Mouse (Mus musculus) CH12.LX (cell line): ENCODE measurements around the gene P3h3. TPM values are rescaled to one million over a fixed set of nuclear protein-coding genes. Genes with fewer than 3 reads are reported as not detected.

Source experiments
- DNase-seq: peaks from one replicate; pipeline ENCODE4 v3.0.0-alpha.2; 2013; ENCODE audit errors: extremely low read depth
- H3K27ac ChIP-seq: 2 replicates; pipeline ENCODE4 v1.5.1; 2012; ENCODE audit warnings: low read depth, mild to moderate bottlenecking, control low read depth, moderate library complexity; ENCODE audit not compliant: insufficient read depth
- H3K27me3 ChIP-seq: replicated peaks from 2 replicates; pipeline ENCODE3; 2012; ENCODE audit warnings: inconsistent platforms
- H3K36me3 ChIP-seq, 2 experiments: replicated peaks in 1 of 2; 2 replicates each; pipeline versions ENCODE3 to v1.6.1; 2012; ENCODE audit warnings: inconsistent platforms in 1 of 2, low read length in 1 of 2, mild to moderate bottlenecking in 1 of 2, mixed read lengths in 1 of 2, moderate library complexity in 1 of 2; ENCODE audit not compliant: control insufficient read depth in 1 of 2, insufficient read depth in 1 of 2
- H3K4me1 ChIP-seq, 2 experiments: 2 replicates each; pipeline ENCODE4 v1.6.1; 2012; ENCODE audit warnings: inconsistent platforms in 1 of 2, moderate library complexity in 1 of 2; ENCODE audit not compliant: insufficient read depth in 2 of 2, control insufficient read depth in 1 of 2
- H3K4me2 ChIP-seq: 2 replicates; pipeline ENCODE4 v1.6.1; 2012; ENCODE audit warnings: low read depth, mild to moderate bottlenecking, control low read depth; ENCODE audit not compliant: poor library complexity, insufficient read depth, severe bottlenecking
- H3K4me3 ChIP-seq, 3 experiments: fragments of 150-350 bp in 1 of 3; sonication (generic) in 1 of 3; replicated peaks in 1 of 3; 2 replicates each; pipeline versions ENCODE3 to v1.5.1; 2011 to 2012; ENCODE audit warnings: low read depth in 2 of 3, low read length in 2 of 3, mild to moderate bottlenecking in 2 of 3, moderate library complexity in 2 of 3, control low read depth in 1 of 3, improper control_type of control experiment in 1 of 3, inconsistent platforms in 1 of 3, mixed read lengths in 1 of 3; ENCODE audit not compliant: poor library complexity in 1 of 3
- H3K79me2 ChIP-seq: replicated peaks from 2 replicates; pipeline ENCODE4 v1.6.1; 2012; ENCODE audit warnings: mild to moderate bottlenecking, moderate library complexity; ENCODE audit not compliant: control insufficient read depth, poor library complexity, insufficient read depth, severe bottlenecking; ENCODE audit errors: extremely low read depth
- H3K9ac ChIP-seq: 2 replicates; pipeline ENCODE4 v1.6.1; 2012; ENCODE audit warnings: low read depth, mild to moderate bottlenecking, control low read depth, moderate library complexity; ENCODE audit not compliant: insufficient read depth
- H3K9me3 ChIP-seq: replicated peaks from 2 replicates; pipeline ENCODE3; 2012; ENCODE audit warnings: low read length, inconsistent platforms, mixed read lengths
- BHLHE40 ChIP-seq: IDR thresholded peaks from 2 replicates; pipeline ENCODE4 v1.6.1; 2011; ENCODE audit warnings: mild to moderate bottlenecking, low read depth, low read length, improper control_type of control experiment
- CHD2 ChIP-seq: IDR thresholded peaks from 2 replicates; pipeline ENCODE4 v1.6.1; 2011; ENCODE audit warnings: low read length, improper control_type of control experiment
- CTCF ChIP-seq, 2 experiments: IDR thresholded peaks in 1 of 2; conservative IDR thresholded peaks in 1 of 2; 2 replicates each; pipeline ENCODE4 v1.5.1; 2011 to 2012; ENCODE audit warnings: low read depth in 2 of 2, low read length in 2 of 2, improper control_type of control experiment in 1 of 2, inconsistent platforms in 1 of 2, mild to moderate bottlenecking in 1 of 2, moderate library complexity in 1 of 2
- EP300 ChIP-seq: IDR thresholded peaks from 2 replicates; pipeline ENCODE4 v1.6.1; 2011; ENCODE audit warnings: low read length, improper control_type of control experiment
- ETS1 ChIP-seq: conservative IDR thresholded peaks from 2 replicates; pipeline ENCODE4 v1.6.1; 2012; ENCODE audit warnings: low read depth, mild to moderate bottlenecking, inconsistent platforms, low read length, improper control_type of control experiment, moderate library complexity
- GABPA ChIP-seq: IDR thresholded peaks from 2 replicates; pipeline ENCODE4 v1.6.1; 2012; ENCODE audit warnings: low read depth, low read length, improper control_type of control experiment, inconsistent platforms; ENCODE audit not compliant: insufficient replicate concordance
- IRF4 ChIP-seq: IDR thresholded peaks from 2 replicates; pipeline ENCODE4 v1.6.1; 2014; ENCODE audit warnings: low read depth, mild to moderate bottlenecking, inconsistent platforms, low read length, improper control_type of control experiment
- JUN ChIP-seq: IDR thresholded peaks from 2 replicates; pipeline ENCODE4 v1.6.1; 2011; ENCODE audit warnings: low read depth, mild to moderate bottlenecking, low read length, improper control_type of control experiment, moderate library complexity; ENCODE audit not compliant: insufficient read depth
- JUND ChIP-seq: conservative IDR thresholded peaks from 2 replicates; pipeline ENCODE4 v1.6.1; 2011; ENCODE audit warnings: low read depth, low read length, improper control_type of control experiment
- KAT2A ChIP-seq: IDR thresholded peaks from 2 replicates; pipeline ENCODE4 v1.6.1; 2012; ENCODE audit warnings: low read length, improper control_type of control experiment, inconsistent platforms; ENCODE audit not compliant: insufficient replicate concordance
- MAFK ChIP-seq: IDR thresholded peaks from 2 replicates; pipeline ENCODE4 v1.6.1; 2011; ENCODE audit warnings: low read length, improper control_type of control experiment; ENCODE audit not compliant: insufficient replicate concordance
- MAX ChIP-seq: IDR thresholded peaks from 2 replicates; pipeline ENCODE4 v1.6.1; 2011; ENCODE audit warnings: low read length, improper control_type of control experiment
- MAZ ChIP-seq: IDR thresholded peaks from 2 replicates; pipeline ENCODE4 v1.6.1; 2012; ENCODE audit warnings: low read depth, mild to moderate bottlenecking, inconsistent platforms, low read length, improper control_type of control experiment, moderate library complexity
- MEF2A ChIP-seq: IDR thresholded peaks from 2 replicates; pipeline ENCODE4 v1.6.1; 2014; ENCODE audit warnings: low read depth, mild to moderate bottlenecking, inconsistent platforms, low read length, improper control_type of control experiment, borderline replicate concordance
- MYC ChIP-seq: IDR thresholded peaks from 2 replicates; pipeline ENCODE4 v1.6.1; 2011; ENCODE audit warnings: low read depth, mild to moderate bottlenecking, improper control_type of control experiment, low read length
- NELFE ChIP-seq: IDR thresholded peaks from 2 replicates; pipeline ENCODE4 v1.6.1; 2011; ENCODE audit warnings: low read depth, low read length, improper control_type of control experiment
- PAX5 ChIP-seq: IDR thresholded peaks from 2 replicates; pipeline ENCODE4 v1.6.1; 2012; ENCODE audit warnings: low read length, inconsistent platforms, mixed read lengths
- POLR2A ChIP-seq: IDR thresholded peaks from 2 replicates; pipeline ENCODE4 v1.6.1; 2011; ENCODE audit warnings: low read depth, mild to moderate bottlenecking, improper control_type of control experiment, low read length
- POLR2AphosphoS2 ChIP-seq: IDR thresholded peaks from 2 replicates; pipeline ENCODE4 v1.6.1; 2011; ENCODE audit warnings: low read depth, low read length, improper control_type of control experiment
- RAD21 ChIP-seq: IDR thresholded peaks from 2 replicates; pipeline ENCODE4 v1.6.1; 2011; ENCODE audit warnings: low read depth, mild to moderate bottlenecking, low read length, improper control_type of control experiment, moderate library complexity
- RCOR1 ChIP-seq: conservative IDR thresholded peaks from 2 replicates; pipeline ENCODE4 v1.6.1; 2012; ENCODE audit warnings: low read depth, mild to moderate bottlenecking, inconsistent platforms, low read length, improper control_type of control experiment
- SMC3 ChIP-seq: IDR thresholded peaks from 2 replicates; pipeline ENCODE4 v1.6.1; 2011; ENCODE audit warnings: low read depth, low read length, improper control_type of control experiment
- TBP ChIP-seq: conservative IDR thresholded peaks from 2 replicates; pipeline ENCODE4 v1.6.1; 2011; ENCODE audit warnings: low read depth, low read length, improper control_type of control experiment
- UBTF ChIP-seq: IDR thresholded peaks from 2 replicates; pipeline ENCODE4 v1.6.1; 2012; ENCODE audit warnings: low read depth, mild to moderate bottlenecking, inconsistent platforms, low read length, improper control_type of control experiment, moderate library complexity
- USF1 ChIP-seq: IDR thresholded peaks from 2 replicates; pipeline ENCODE4 v1.6.1; 2014; ENCODE audit warnings: low read depth, mild to moderate bottlenecking, inconsistent platforms, low read length, improper control_type of control experiment
- USF2 ChIP-seq: conservative IDR thresholded peaks from 2 replicates; pipeline ENCODE4 v1.6.1; 2011; ENCODE audit warnings: low read depth, low read length, improper control_type of control experiment
- ZC3H11A ChIP-seq: IDR thresholded peaks from 2 replicates; pipeline ENCODE4 v1.6.1; 2012; ENCODE audit warnings: low read depth, mild to moderate bottlenecking, inconsistent platforms, low read length, improper control_type of control experiment
- ZNF384 ChIP-seq: IDR thresholded peaks from 2 replicates; pipeline ENCODE4 v1.6.1; 2012; ENCODE audit warnings: low read depth, low read length, improper control_type of control experiment, inconsistent platforms
- dilution Hi-C: fragments of 300-500 bp; cut with MboI; formaldehyde crosslinking; loops from 2 replicates; pipeline ENCODE4 v1.14.3; 2020; ENCODE audit warnings: low sequenced_read_pairs; ENCODE audit not compliant: extremely low pct_unique_long_range_greater_than_20kb, extremely low pct_ligation_motif_present
- in situ Hi-C: fragments of 300-500 bp; cut with MboI; formaldehyde crosslinking; loops from 3 replicates; pipeline ENCODE4 v1.14.3; 2019; ENCODE audit warnings: low sequenced_read_pairs, low pct_ligation_motif_present, low pct_unique_long_range_greater_than_20kb, mixed read lengths
- polyA plus RNA-seq: library from polyadenylated mRNA; unstranded; fragments of >175 nt; gene quantifications from 2 replicates; pipeline ENCODE4 v1.2.1, GENCODE M21; 2012; ENCODE audit warnings: low read depth; ENCODE audit not compliant: insufficient read length
- total RNA-seq, 2 experiments: library from RNA; depleted of rRNA; stranded (reverse); fragments of 300-350 nt in 1 of 2; fragments of >200 nt in 1 of 2; gene quantifications; 2 replicates each; pipeline ENCODE4 v1.2.3; 2012 to 2014

The P3h3 gene
- total and polyA plus RNA-seq, 3 experiments, result 0.31 to 0.34 TPM; not detected in 1

DNA sequence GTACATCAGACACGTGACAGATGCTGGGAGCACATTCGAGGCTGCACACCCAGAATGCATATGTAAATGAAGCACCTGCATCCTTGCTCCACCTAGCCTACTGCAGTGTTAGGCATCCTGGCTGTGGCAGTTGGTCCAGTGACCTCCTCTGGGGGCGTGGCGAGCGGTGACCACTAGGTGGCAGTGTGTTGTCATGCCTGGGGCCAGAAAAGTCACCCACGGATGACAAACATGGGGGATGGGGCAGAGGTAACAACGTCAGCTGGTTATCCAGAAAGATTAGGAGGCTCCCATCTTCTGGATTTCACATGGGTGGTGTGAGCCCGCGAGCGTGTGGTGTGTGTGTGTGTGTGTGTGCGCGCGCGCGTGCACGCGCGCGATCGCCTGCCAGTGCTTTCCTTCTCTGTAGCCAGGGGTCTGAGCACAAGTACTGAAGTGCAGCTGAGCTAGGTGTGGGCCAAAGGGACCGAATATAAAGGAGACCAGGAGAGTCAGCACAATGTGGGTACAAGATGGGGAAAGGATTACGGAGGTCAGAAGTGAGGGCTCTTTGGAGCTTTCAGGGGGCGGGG is 46.1 kb upstream of the P3h3 start (continued):
- TF ChIP-seq JUN, result no peak
- TF ChIP-seq JUND, result no peak
- no peak for TF ChIP-seq UBTF
- peak; percentile 25; the same call in 1 of the 2 replicates for TF ChIP-seq MYC
- no peak for TF ChIP-seq MEF2A
- no peak for TF ChIP-seq RCOR1
- no peak for TF ChIP-seq KAT2A
- no peak for TF ChIP-seq MAFK
- peak; percentile 88 for TF ChIP-seq RAD21
- no peak for TF ChIP-seq GABPA
- no peak for TF ChIP-seq ZC3H11A

DNA sequence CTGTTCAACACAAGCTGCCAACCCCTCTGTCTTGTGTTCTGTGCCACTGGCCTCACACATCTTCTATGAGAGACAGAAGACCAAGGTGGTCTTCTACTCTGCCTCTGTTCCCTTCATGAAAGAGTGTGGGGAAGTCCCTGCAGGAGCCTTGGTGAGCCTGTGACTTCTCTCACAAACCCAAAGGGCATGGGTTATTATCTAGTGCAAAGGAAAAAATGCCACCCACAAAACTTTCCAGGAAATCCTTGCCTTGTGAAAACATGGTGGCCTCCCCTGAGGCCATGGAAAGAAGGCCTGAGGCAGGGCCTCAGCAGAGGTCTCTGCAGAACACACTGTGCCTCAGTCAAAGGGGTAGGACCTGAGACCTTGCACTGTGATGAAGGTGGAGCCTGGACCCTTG is 44.3 kb upstream of the P3h3 start:
- dilution Hi-C loops (no loop called here), in situ Hi-C loops (loop anchor here (5.0 kb wide), 1 partner anchor 35 kb away; no protein-coding TSS in a partner anchor)
- peaks cover 23 to 70% of the 10 kb centered on the region in 2 experiments for H3K4me1 ChIP-seq

DNA sequence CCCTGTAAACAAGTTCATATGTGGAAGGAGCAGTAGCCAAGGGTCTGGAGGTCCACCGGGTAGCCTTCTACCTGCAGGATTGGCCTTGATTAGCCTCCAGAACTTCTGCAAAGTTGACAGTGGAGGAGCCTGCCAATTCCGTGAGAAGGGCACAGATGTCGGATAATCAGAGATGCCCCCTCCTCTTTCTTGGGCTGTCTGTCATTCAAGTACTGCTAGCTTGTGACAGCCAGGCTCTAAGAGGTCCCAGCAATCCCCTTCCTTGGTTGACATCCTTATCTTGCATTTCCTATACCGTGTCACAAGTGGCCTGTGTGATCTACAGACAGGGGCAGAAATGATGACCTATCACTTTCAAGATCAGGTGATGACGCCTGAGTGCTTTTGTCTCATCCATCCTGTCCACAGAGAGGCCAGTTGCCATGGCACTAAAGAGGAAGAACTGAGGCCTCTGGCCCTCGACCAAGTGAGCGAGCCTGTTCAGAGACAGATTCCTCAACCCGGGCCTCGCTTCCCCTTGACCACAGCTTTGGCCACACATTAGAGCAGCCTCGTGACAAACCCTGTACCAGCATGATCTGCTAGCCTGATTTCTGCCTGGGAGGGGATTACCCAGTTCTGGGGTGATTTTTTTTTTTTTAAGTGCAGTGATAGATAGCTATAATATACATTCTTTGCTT is 43.4 kb upstream of the P3h3 start:
- peak overlapping the region; percentile 81 for H3K27ac ChIP-seq
- no peaks in the 10 kb centered on the region for H3K27me3 ChIP-seq
- H3K36me3 ChIP-seq, result no peaks in the 10 kb centered on the region
- in situ Hi-C loops, result loop anchor here (5.0 kb wide), 1 partner anchor 34 kb away; no protein-coding TSS in a partner anchor
- dilution Hi-C loops, result no loop called here
- 0 out of 2 replicates have a peak overlapping the region, but pooled peaks have one; percentile 3 for H3K9ac ChIP-seq
- H3K9me3 ChIP-seq, result no peaks in the 10 kb centered on the region
- peak overlapping the region; percentile 13 for H3K4me2 ChIP-seq
- H3K4me1 ChIP-seq, result peaks cover 23 to 72% of the 10 kb centered on the region in 2 experiments
- DNase-seq, result peak; percentile 79
- no peak overlapping the region for H3K4me3 ChIP-seq
- no peaks in the 10 kb centered on the region for H3K79me2 ChIP-seq
- TF ChIP-seq MAZ (no peak; the same call in 1 of the 2 replicates), NELFE (no peak), KAT2A (no peak), ZC3H11A (no peak), SMC3 (no peak), ZNF384 (peak; percentile 94), PAX5 (no peak), RAD21 (no peak), CTCF (conservative IDR thresholded peaks at IDR 0.05 in 1 of 2, IDR thresholded peaks at IDR 0.05 in 1 of 2; ENCODE audit: low read depth in 2 of 2, low read length in 2 of 2) (no peak), MAX (peak; percentile 83), JUND (0 out of 2 replicates have a peak, but pooled peaks have one; percentile 8), USF2 (no peak), CHD2 (no peak), TBP (no peak), POLR2A (no peak; the same call in 1 of the 2 replicates), RCOR1 (no peak), POLR2AphosphoS2 (no peak), IRF4 (peak; percentile 66), EP300 (peak; percentile 23)

More for the DNA sequence above, 44.3 kb upstream of the P3h3 start:
- Histone ChIP-seq H3K9ac (no peak overlapping the region), H3K4me2 (0 out of 2 replicates have a peak overlapping the region, but pooled peaks have one; percentile 13), H3K9me3 (no peaks in the 10 kb centered on the region), H3K27ac (peak overlapping the region; percentile 79), H3K36me3 (no peaks in the 10 kb centered on the region), H3K27me3 (no peaks in the 10 kb centered on the region), H3K4me3 (no peak overlapping the region), H3K79me2 (no peaks in the 10 kb centered on the region)
- DNase-seq, result peak; percentile 58
- TF ChIP-seq ETS1 (peak; percentile 42; the same call in 1 of the 2 replicates), BHLHE40 (peak; percentile 46), MEF2A (no peak), CTCF (conservative IDR thresholded peaks at IDR 0.05 in 1 of 2, IDR thresholded peaks at IDR 0.05 in 1 of 2; ENCODE audit: low read depth in 2 of 2, low read length in 2 of 2) (no peak), USF1 (no peak), USF2 (no peak), MYC (no peak)
